Mouse (Mus musculus) spleen, postnatal 4 days (tissue): ENCODE data around the gene Cd209b.

Source experiments
- DNase-seq, 2 experiments: peaks; one replicate each; pipeline ENCODE4 v3.0.0; 2022; ENCODE audit warnings: low spot score in 2 of 2

The Cd209b gene

GRCm38 (mm10) chr8:3926744-3927143, at the start of gene Cd209b:
Gene Cd209b (minus strand): TSS chr8:3926844.
- DNase-seq, result no peak

- peak in 1 of 2 experiments; percentile 54 for DNase-seq
Measured at GRCm38 (mm10) chr8:3956037-3956436, 29.4 kb upstream of the Cd209b start.

- no peak for DNase-seq
Measured at GRCm38 (mm10) chr8:3954646-3955045, 28.0 kb upstream of the Cd209b start, which contains the start of gene Cd209c. Gene Cd209c (minus strand): TSS chr8:3954746.

GRCm38 (mm10) chr8:3940023-3940422, 13.4 kb upstream of the Cd209b start:
- no peak for DNase-seq

- no peak for DNase-seq
Measured at GRCm38 (mm10) chr8:3878455-3878854, 48.2 kb downstream of the Cd209b start, which contains the start of gene Cd209d. Gene Cd209d (minus strand): TSS chr8:3878555.

GRCm38 (mm10) chr8:3876121-3876520, 50.5 kb downstream of the Cd209b start:
- no peak for DNase-seq
